Mouse (Mus musculus) CH12.LX (cell line): Measurements from ENCODE around the gene Htr6. TPM values are rescaled to one million over a fixed set of nuclear protein-coding genes. Genes with fewer than 3 reads are reported as not detected.

Experiments used
- DNase-seq: peaks from one replicate; pipeline ENCODE4 v3.0.0-alpha.2; 2013; ENCODE audit errors: extremely low read depth
- H3K27ac ChIP-seq: 2 replicates; pipeline ENCODE4 v1.5.1; 2012; ENCODE audit warnings: low read depth, mild to moderate bottlenecking, control low read depth, moderate library complexity; ENCODE audit not compliant: insufficient read depth
- H3K27me3 ChIP-seq: replicated peaks from 2 replicates; pipeline ENCODE3; 2012; ENCODE audit warnings: inconsistent platforms
- H3K36me3 ChIP-seq, 2 experiments: replicated peaks in 1 of 2; 2 replicates each; pipeline versions ENCODE3 to v1.6.1; 2012; ENCODE audit warnings: inconsistent platforms in 1 of 2, low read length in 1 of 2, mild to moderate bottlenecking in 1 of 2, mixed read lengths in 1 of 2, moderate library complexity in 1 of 2; ENCODE audit not compliant: control insufficient read depth in 1 of 2, insufficient read depth in 1 of 2
- H3K4me1 ChIP-seq, 2 experiments: 2 replicates each; pipeline ENCODE4 v1.6.1; 2012; ENCODE audit warnings: inconsistent platforms in 1 of 2, moderate library complexity in 1 of 2; ENCODE audit not compliant: insufficient read depth in 2 of 2, control insufficient read depth in 1 of 2
- H3K4me2 ChIP-seq: 2 replicates; pipeline ENCODE4 v1.6.1; 2012; ENCODE audit warnings: low read depth, mild to moderate bottlenecking, control low read depth; ENCODE audit not compliant: poor library complexity, insufficient read depth, severe bottlenecking
- H3K4me3 ChIP-seq, 3 experiments: fragments of 150-350 bp in 1 of 3; sonication (generic) in 1 of 3; replicated peaks in 1 of 3; 2 replicates each; pipeline versions ENCODE3 to v1.5.1; 2011 to 2012; ENCODE audit warnings: low read depth in 2 of 3, low read length in 2 of 3, mild to moderate bottlenecking in 2 of 3, moderate library complexity in 2 of 3, control low read depth in 1 of 3, improper control_type of control experiment in 1 of 3, inconsistent platforms in 1 of 3, mixed read lengths in 1 of 3; ENCODE audit not compliant: poor library complexity in 1 of 3
- H3K79me2 ChIP-seq: replicated peaks from 2 replicates; pipeline ENCODE4 v1.6.1; 2012; ENCODE audit warnings: mild to moderate bottlenecking, moderate library complexity; ENCODE audit not compliant: control insufficient read depth, poor library complexity, insufficient read depth, severe bottlenecking; ENCODE audit errors: extremely low read depth
- H3K9ac ChIP-seq: 2 replicates; pipeline ENCODE4 v1.6.1; 2012; ENCODE audit warnings: low read depth, mild to moderate bottlenecking, control low read depth, moderate library complexity; ENCODE audit not compliant: insufficient read depth
- H3K9me3 ChIP-seq: replicated peaks from 2 replicates; pipeline ENCODE3; 2012; ENCODE audit warnings: low read length, inconsistent platforms, mixed read lengths
- CTCF ChIP-seq, 2 experiments: IDR thresholded peaks in 1 of 2; conservative IDR thresholded peaks in 1 of 2; 2 replicates each; pipeline ENCODE4 v1.5.1; 2011 to 2012; ENCODE audit warnings: low read depth in 2 of 2, low read length in 2 of 2, improper control_type of control experiment in 1 of 2, inconsistent platforms in 1 of 2, mild to moderate bottlenecking in 1 of 2, moderate library complexity in 1 of 2
- E2F4 ChIP-seq: IDR thresholded peaks from 2 replicates; pipeline ENCODE4 v1.6.1; 2011; ENCODE audit warnings: low read depth, low read length, improper control_type of control experiment; ENCODE audit not compliant: insufficient replicate concordance
- ELF1 ChIP-seq: IDR thresholded peaks from 2 replicates; pipeline ENCODE4 v1.6.1; 2014; ENCODE audit warnings: low read depth, mild to moderate bottlenecking, inconsistent platforms, low read length, improper control_type of control experiment
- ETS1 ChIP-seq: conservative IDR thresholded peaks from 2 replicates; pipeline ENCODE4 v1.6.1; 2012; ENCODE audit warnings: low read depth, mild to moderate bottlenecking, inconsistent platforms, low read length, improper control_type of control experiment, moderate library complexity
- IRF4 ChIP-seq: IDR thresholded peaks from 2 replicates; pipeline ENCODE4 v1.6.1; 2014; ENCODE audit warnings: low read depth, mild to moderate bottlenecking, inconsistent platforms, low read length, improper control_type of control experiment
- JUN ChIP-seq: IDR thresholded peaks from 2 replicates; pipeline ENCODE4 v1.6.1; 2011; ENCODE audit warnings: low read depth, mild to moderate bottlenecking, low read length, improper control_type of control experiment, moderate library complexity; ENCODE audit not compliant: insufficient read depth
- JUND ChIP-seq: conservative IDR thresholded peaks from 2 replicates; pipeline ENCODE4 v1.6.1; 2011; ENCODE audit warnings: low read depth, low read length, improper control_type of control experiment
- KAT2A ChIP-seq: IDR thresholded peaks from 2 replicates; pipeline ENCODE4 v1.6.1; 2012; ENCODE audit warnings: low read length, improper control_type of control experiment, inconsistent platforms; ENCODE audit not compliant: insufficient replicate concordance
- MAFK ChIP-seq: IDR thresholded peaks from 2 replicates; pipeline ENCODE4 v1.6.1; 2011; ENCODE audit warnings: low read length, improper control_type of control experiment; ENCODE audit not compliant: insufficient replicate concordance
- MAX ChIP-seq: IDR thresholded peaks from 2 replicates; pipeline ENCODE4 v1.6.1; 2011; ENCODE audit warnings: low read length, improper control_type of control experiment
- MAZ ChIP-seq: IDR thresholded peaks from 2 replicates; pipeline ENCODE4 v1.6.1; 2012; ENCODE audit warnings: low read depth, mild to moderate bottlenecking, inconsistent platforms, low read length, improper control_type of control experiment, moderate library complexity
- MYC ChIP-seq: IDR thresholded peaks from 2 replicates; pipeline ENCODE4 v1.6.1; 2011; ENCODE audit warnings: low read depth, mild to moderate bottlenecking, improper control_type of control experiment, low read length
- NRF1 ChIP-seq: IDR thresholded peaks from 2 replicates; pipeline ENCODE4 v1.6.1; 2014; ENCODE audit warnings: low read depth, mild to moderate bottlenecking, inconsistent platforms, low read length, improper control_type of control experiment, moderate library complexity
- POLR2A ChIP-seq: IDR thresholded peaks from 2 replicates; pipeline ENCODE4 v1.6.1; 2011; ENCODE audit warnings: low read depth, mild to moderate bottlenecking, improper control_type of control experiment, low read length
- POLR2AphosphoS2 ChIP-seq: IDR thresholded peaks from 2 replicates; pipeline ENCODE4 v1.6.1; 2011; ENCODE audit warnings: low read depth, low read length, improper control_type of control experiment
- RAD21 ChIP-seq: IDR thresholded peaks from 2 replicates; pipeline ENCODE4 v1.6.1; 2011; ENCODE audit warnings: low read depth, mild to moderate bottlenecking, low read length, improper control_type of control experiment, moderate library complexity
- RCOR1 ChIP-seq: conservative IDR thresholded peaks from 2 replicates; pipeline ENCODE4 v1.6.1; 2012; ENCODE audit warnings: low read depth, mild to moderate bottlenecking, inconsistent platforms, low read length, improper control_type of control experiment
- TCF12 ChIP-seq: IDR thresholded peaks from 2 replicates; pipeline ENCODE4 v1.6.1; 2014; ENCODE audit warnings: low read depth, mild to moderate bottlenecking, inconsistent platforms, low read length, improper control_type of control experiment
- UBTF ChIP-seq: IDR thresholded peaks from 2 replicates; pipeline ENCODE4 v1.6.1; 2012; ENCODE audit warnings: low read depth, mild to moderate bottlenecking, inconsistent platforms, low read length, improper control_type of control experiment, moderate library complexity
- ZMIZ1 ChIP-seq: IDR thresholded peaks from 2 replicates; pipeline ENCODE4 v1.6.1; 2012; ENCODE audit warnings: low read depth, mild to moderate bottlenecking, inconsistent platforms, low read length, improper control_type of control experiment
- dilution Hi-C: fragments of 300-500 bp; cut with MboI; formaldehyde crosslinking; loops from 2 replicates; pipeline ENCODE4 v1.14.3; 2020; ENCODE audit warnings: low sequenced_read_pairs; ENCODE audit not compliant: extremely low pct_unique_long_range_greater_than_20kb, extremely low pct_ligation_motif_present
- in situ Hi-C: fragments of 300-500 bp; cut with MboI; formaldehyde crosslinking; loops from 3 replicates; pipeline ENCODE4 v1.14.3; 2019; ENCODE audit warnings: low sequenced_read_pairs, low pct_ligation_motif_present, low pct_unique_long_range_greater_than_20kb, mixed read lengths
- polyA plus RNA-seq: library from polyadenylated mRNA; unstranded; fragments of >175 nt; gene quantifications from 2 replicates; pipeline ENCODE4 v1.2.1, GENCODE M21; 2012; ENCODE audit warnings: low read depth; ENCODE audit not compliant: insufficient read length
- total RNA-seq, 2 experiments: library from RNA; depleted of rRNA; stranded (reverse); fragments of 300-350 nt in 1 of 2; fragments of >200 nt in 1 of 2; gene quantifications; 2 replicates each; pipeline ENCODE4 v1.2.3; 2012 to 2014

Gene Htr6
- total and polyA plus RNA-seq, 3 experiments: not detected

DNA sequence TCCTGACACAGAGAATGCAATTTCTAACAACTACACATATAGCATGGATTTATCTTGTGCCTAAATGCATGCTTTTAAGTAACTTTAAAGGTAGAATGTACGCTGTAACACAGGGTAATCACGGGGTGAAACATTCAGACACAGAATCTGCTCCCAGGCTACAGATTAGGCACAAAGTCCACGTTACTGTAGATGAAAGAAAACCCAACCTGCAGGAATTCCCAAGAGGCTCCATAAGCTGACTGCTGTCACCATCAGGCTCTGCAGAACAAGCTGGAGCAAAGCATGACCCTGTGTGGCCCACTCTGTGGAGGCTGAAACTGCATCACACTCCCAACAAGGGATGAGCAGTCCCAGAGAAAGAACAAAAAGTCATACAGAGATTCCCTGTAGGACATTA is 37.1 kb upstream of the Htr6 start:
- Histone ChIP-seq H3K4me1 (peaks cover 5 to 48% of the 10 kb centered on the region in 2 experiments), H3K9me3 (no peaks in the 10 kb centered on the region), H3K9ac (no peak overlapping the region), H3K27ac (no peak overlapping the region), H3K4me3 (no peak overlapping the region), H3K4me2 (no peak overlapping the region), H3K36me3 (peaks cover 0 to 68% of the 10 kb centered on the region in 2 experiments), H3K27me3 (no peaks in the 10 kb centered on the region), H3K79me2 (peaks cover 76% of the 10 kb centered on the region)
- no peak for DNase-seq
- dilution Hi-C loops: no loop called here
- in situ Hi-C loops: no loop called here
- no peak for TF ChIP-seq MAFK
- no peak for TF ChIP-seq MAX
- no peak for TF ChIP-seq NRF1

DNA sequence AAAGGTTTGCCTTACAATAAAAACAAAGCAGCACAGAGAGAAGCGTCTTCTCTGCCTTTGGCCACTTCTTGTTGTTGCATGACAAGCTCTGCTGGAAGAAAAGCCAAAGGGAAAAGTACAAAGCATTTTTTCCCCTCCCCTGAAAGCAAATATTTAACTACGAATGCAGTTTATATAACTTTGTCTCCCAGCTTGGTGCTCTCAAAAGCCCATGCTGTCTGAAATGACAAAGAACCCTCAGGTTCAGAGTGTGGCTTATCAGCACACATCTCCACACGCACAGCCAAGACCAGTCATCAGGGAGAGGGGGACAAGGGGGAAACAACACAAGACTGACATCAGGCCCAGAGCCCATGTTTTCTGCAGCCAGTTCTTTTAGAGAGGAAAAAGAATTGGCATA is 36.1 kb upstream of the Htr6 start:
- Histone ChIP-seq H3K27me3 (no peaks in the 10 kb centered on the region), H3K36me3 (peaks cover 0 to 71% of the 10 kb centered on the region in 2 experiments), H3K9ac (no peak overlapping the region), H3K27ac (no peak overlapping the region), H3K4me2 (no peak overlapping the region), H3K9me3 (no peaks in the 10 kb centered on the region), H3K4me1 (peaks cover 4 to 46% of the 10 kb centered on the region in 2 experiments), H3K4me3 (no peak overlapping the region), H3K79me2 (peaks cover 75% of the 10 kb centered on the region)
- no peak for DNase-seq
- TF ChIP-seq UBTF (no peak), POLR2AphosphoS2 (no peak), JUND (no peak), RCOR1 (no peak), IRF4 (no peak), CTCF (conservative IDR thresholded peaks at IDR 0.05 in 1 of 2, IDR thresholded peaks at IDR 0.05 in 1 of 2; ENCODE audit: low read depth in 2 of 2, low read length in 2 of 2) (no peak)
- dilution Hi-C loops (no loop called here), in situ Hi-C loops (no loop called here)

DNA sequence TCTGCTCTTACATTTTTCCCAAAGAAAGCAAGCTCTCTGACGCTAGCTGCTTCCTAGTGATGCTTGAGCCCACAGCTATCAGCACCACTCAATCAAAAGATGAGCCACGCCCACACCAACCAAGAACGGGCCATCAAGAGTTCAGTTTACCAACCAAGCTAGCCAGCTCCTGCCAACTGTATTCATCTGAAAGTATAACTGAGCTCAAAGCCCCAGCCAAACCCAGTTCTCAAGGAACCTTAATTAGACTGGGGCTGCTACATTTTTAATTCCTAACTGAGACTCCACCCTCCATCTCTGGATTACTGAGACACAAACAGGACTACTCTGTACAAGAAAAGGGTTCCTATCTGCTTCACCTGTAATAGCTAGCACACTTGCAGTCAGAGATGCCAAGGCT is 35.5 kb upstream of the Htr6 start:
- Histone ChIP-seq H3K9ac (no peak overlapping the region), H3K27me3 (no peaks in the 10 kb centered on the region), H3K79me2 (peaks cover 70% of the 10 kb centered on the region), H3K9me3 (no peaks in the 10 kb centered on the region), H3K4me2 (no peak overlapping the region), H3K4me3 (no peak overlapping the region), H3K36me3 (peaks cover 0 to 73% of the 10 kb centered on the region in 2 experiments), H3K27ac (no peak overlapping the region), H3K4me1 (peaks cover 3 to 46% of the 10 kb centered on the region in 2 experiments)
- TF ChIP-seq JUN (no peak), TCF12 (no peak), E2F4 (no peak), CTCF (conservative IDR thresholded peaks at IDR 0.05 in 1 of 2, IDR thresholded peaks at IDR 0.05 in 1 of 2; ENCODE audit: low read depth in 2 of 2, low read length in 2 of 2) (no peak), MAZ (no peak), ETS1 (no peak), ELF1 (no peak), KAT2A (no peak), RAD21 (no peak), MYC (no peak), POLR2A (no peak), ZMIZ1 (no peak)
- DNase-seq: no peak
- dilution Hi-C loops (no loop called here), in situ Hi-C loops (no loop called here)
